Mouse (Mus musculus): Measurements from ENCODE around the gene Cdc45.

DNA sequence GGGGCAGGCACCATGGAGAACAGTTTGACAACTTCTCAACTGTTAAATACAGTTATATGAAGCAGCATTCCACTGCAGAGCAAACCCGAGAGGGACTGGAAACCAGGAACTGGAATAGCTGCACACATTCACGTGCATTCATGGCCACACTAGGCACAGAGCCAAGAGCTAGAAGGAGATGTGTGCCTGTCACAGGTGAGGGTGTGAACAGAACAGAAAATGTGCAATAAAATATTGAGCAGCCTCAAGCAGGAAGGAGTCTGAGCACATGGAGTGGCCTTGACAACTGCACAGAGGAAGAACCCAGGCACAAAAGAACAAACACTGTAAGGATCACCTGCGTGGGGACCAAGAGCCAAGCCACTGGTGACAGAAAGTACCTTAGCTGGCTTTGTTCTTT lies 81.1 kb downstream of the Cdc45 start:
- no peak for TF ChIP-seq CTCF (IDR thresholded peaks at IDR 0.05; ENCODE audit: control insufficient read depth, insufficient read depth, insufficient read length)
- TF ChIP-seq CEBPB (IDR thresholded peaks at IDR 0.05; ENCODE audit: low read depth), result no peak
- TF ChIP-seq USF1 (IDR thresholded peaks at IDR 0.05; ENCODE audit: low read depth), result no peak
- TF ChIP-seq MYOD1 (IDR thresholded peaks at IDR 0.05; ENCODE audit: control insufficient read depth, insufficient read length, low read depth), result no peak
- TF ChIP-seq MAX (IDR thresholded peaks at IDR 0.05), result no peak
- TF ChIP-seq FOSL1 (IDR thresholded peaks at IDR 0.05; ENCODE audit: insufficient read depth, low read length, poor library complexity, severe bottlenecking), result no peak
- no peak for TF ChIP-seq MYOG (IDR thresholded peaks at IDR 0.05; ENCODE audit: control insufficient read depth, extremely low read depth, insufficient read length)

Data from C2C12 (cell line).